Mouse (Mus musculus): ENCODE measurements at regions not wholly inside any gene's neighbourhood (a gene's known extent, or its start where the extent isn't known, plus 50 kb on each side); places are given as distances from the start of the nearest gene placed in this dataset.
"Not testable (repeated sequence)": the region's sequence is repeated elsewhere in the genome, so short reads cannot be mapped to it uniquely, and the experiment has no call there.

DNA sequence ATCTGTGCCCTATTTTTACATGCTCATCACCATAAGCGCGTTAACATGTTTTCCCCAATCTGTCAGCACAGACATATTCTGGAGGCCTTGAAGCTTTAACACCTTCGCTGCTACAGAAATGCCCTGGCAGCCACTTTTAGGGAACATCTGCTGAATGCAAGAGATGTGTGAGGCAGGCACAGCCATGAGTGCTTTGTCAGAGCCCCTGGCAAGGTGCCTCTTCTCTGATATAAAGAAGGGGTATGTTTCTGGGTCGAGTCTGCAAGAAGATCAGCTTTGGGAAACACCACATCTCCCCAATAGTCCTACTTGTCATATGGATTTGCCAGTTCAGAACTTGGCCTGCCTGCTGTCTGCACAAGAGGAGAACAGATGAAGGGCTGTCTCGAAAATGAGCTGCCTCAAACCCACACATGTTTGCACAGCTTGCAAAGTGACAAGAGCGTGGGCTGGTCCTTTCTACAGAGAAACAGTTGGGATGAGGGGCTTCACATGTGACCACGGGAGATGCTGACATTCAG is 1263.3 kb upstream of the Klhl29 start:
- no peak for DNase-seq (ENCODE audit: low spot score)

DNA sequence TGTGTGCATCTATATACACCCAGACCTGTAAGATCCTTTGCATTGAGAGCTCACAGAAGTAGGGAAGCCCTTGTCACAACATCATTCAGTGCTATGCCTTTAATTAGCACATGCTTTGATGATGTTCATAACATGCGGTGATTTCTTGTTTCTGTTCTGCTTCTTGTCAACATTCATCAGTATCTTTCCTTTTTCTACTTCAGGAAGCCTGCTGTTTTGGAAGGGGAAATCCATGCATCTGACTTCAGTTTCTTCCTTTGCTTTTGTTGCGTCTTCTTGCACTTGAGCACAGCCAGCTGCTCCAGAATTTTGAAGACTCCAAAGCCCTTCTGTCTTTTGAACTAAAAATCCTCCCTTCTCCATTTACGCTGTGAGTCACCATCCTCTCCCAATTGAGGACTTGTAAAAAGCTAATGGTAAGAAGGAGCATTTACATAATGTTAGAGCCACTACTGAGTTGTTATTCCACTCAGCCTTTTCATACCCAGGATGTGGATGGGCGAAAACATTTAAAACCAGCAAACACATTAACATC is 1262.4 kb upstream of the Klhl29 start:
- no peak for DNase-seq (ENCODE audit: low spot score)

DNA sequence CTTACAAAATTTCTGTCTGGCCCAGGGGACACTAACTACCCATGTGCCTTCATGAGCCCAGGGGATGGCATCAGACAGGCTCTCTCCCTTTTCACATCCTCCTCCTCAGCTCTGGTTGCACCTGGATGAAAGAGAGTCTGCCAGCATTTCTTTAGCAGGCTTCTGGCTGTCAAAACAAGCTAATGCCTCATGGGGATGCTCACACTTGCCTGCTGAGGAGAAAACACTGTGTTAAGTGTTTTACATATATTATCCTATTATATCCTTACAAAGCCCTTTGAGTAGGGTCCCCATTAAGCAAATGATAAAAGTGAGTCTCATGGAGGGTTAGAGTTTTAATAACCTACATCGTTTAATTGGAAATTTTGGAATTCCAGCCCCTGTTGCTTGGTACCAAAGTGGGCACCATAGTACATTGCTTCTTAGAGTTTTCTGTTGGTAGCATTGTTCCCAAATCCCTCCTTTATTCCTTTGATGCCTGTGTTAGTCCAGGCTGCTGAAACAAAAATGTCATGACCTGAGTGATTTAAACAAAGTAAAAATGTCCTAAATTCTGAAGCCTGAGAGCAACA is 1247.2 kb upstream of the Klhl29 start:
- DNase-seq (ENCODE audit: low spot score): no peak

DNA sequence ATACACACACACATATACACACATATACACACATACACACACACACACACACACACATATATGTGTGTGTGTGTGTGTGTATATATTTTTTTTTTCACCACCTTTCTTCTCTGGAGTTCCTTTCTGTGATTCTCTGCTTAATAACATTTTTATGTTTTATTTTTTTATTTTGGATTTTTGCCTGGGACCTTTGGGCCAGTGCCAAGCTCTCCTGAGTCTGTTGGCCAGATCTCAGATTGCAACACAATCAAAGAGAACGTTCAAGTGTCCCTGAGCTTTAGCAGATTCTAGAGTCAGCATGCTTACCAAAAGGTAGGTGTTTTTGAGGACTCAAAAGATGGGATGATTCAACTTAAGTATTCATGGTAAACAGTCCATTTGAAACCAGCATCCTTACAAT is 1225.6 kb upstream of the Klhl29 start:
- no peak for DNase-seq (ENCODE audit: low spot score)

DNA sequence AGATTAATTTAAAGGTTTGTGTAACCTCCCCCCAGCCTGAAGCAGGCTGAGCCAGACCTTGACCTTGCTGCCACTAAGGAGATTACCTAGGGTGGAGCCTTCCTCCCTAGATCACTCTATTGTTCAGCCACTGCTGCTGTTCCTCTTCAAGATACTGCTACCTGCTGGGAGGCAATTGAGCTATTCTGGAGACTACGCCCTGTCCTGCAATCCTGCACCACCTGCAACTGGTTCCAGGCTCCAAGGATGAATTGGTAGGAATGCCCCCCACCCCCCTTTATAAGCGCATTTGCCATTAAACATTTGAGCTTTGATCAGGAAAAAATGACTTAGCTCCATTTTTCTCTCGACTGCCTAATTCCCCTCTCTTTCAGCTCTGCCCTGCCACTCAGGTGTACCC is 1220.0 kb upstream of the Klhl29 start:
- not testable (repeated sequence) for DNase-seq (ENCODE audit: low spot score)

DNA sequence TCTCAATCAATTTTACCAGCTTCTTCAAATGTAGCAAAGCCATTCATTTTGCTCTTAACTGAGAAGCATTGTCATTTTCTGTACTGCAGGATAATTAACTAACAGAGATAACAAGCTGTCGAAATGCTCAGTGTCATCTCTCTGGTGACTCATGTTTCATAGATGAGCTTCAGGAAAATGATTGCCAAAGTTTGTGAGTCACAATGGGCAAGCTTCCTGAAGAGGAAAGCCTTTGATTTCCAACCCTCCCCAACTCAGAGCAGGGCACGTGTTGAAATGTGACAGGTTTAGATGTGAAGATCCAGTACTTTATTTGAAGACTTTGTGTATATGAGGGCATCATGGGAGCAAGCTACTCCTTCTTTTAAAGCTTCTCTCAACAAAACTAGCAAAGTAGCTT is 1214.7 kb upstream of the Klhl29 start:
- DNase-seq (ENCODE audit: low spot score): no peak

DNA sequence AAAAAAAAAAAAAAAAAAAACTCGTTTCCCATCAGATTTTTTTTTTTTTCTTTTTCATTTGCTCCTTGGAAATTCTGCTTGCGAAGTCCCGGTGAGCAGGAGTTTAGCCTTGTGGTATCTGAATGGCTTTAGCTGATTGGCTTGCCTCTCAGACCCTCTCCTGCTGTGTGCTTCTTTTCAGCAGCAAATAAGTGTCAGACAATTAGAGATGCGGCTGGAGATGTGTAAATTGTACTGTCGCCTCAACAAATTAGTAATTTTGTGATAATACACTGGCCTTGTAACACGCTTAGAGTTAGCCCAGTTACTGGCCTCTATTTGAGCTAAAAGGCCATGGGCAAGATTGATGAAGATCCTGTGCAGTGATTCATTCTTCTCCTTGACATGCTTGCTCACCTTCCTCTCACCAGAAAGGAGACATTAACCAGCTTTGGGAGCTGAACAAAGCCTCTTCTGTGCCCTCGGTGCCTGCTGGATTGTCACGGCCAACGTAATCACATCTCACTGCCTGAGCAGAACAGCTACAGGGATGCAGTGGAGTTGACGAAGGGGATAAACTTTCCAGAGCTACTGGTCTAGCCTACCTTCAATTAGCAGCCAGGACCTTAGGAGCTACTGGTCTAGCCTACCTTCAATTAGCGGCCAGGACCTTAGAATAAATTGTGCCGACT is 1212.7 kb upstream of the Klhl29 start:
- DNase-seq (ENCODE audit: low spot score): peak; percentile 21

DNA sequence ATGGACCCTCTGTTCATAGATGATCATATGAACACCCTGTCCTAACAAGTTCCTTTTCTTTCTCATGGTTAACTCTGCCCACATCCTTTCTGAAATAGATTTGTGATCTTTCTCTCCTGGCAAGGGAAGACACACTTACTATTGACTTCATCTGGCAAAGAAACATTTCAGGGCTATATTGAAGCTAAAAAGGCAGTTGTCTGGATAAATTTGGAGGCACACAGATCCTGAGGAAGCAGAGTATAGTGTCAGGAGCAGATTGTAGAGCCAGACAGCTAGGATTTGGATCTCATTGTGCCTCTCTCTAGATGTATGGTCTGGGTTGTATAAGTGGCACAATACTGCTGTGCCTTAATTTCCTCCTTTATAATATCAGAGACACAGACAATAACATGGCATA is 1204.7 kb upstream of the Klhl29 start:
- no peak for DNase-seq (ENCODE audit: low spot score)

DNA sequence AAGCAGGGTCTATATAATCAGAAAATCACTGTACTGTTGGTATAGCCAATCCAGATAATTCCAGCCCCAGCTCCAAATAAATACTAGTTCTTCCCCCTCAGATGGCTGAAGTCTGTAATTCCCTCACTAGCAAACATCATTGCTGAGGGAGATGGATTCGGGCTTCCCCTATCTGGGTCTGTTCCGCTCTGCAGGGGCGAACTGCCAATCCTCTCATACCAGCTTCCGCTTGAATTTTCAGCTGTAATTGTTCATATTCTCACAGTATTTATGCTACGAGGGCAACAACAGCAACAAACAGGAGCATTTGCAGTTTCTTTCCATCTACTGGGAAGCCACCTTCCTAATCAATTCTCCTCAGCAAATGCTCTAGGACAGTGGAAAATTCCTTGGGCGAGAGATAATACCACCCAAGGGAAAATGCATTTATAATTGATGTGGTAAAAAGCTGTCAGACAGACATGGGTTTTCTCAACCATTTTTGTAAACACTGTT is 1201.4 kb upstream of the Klhl29 start:
- no peak for DNase-seq (ENCODE audit: low spot score)
